Mouse (Mus musculus) liver, adult 2 months (tissue): Measurements from ENCODE around the gene Fbxl13.
"Not testable (repeated sequence)": the region's sequence is repeated elsewhere in the genome, so short reads cannot be mapped to it uniquely, and the experiment has no call there.

Experiments used
- CTCF ChIP-seq: fragments of 200-500 bp; IDR thresholded peaks from 2 replicates; pipeline ENCODE4 v1.5.1; 2011; ENCODE audit warnings: low read depth, low read length, control low read depth
- POLR2A ChIP-seq: fragments of 200-500 bp; IDR thresholded peaks from 2 replicates; pipeline ENCODE4 v1.6.1; 2011; ENCODE audit warnings: low read length, control low read depth; ENCODE audit not compliant: insufficient read depth; ENCODE audit errors: extremely low read depth

DNA sequence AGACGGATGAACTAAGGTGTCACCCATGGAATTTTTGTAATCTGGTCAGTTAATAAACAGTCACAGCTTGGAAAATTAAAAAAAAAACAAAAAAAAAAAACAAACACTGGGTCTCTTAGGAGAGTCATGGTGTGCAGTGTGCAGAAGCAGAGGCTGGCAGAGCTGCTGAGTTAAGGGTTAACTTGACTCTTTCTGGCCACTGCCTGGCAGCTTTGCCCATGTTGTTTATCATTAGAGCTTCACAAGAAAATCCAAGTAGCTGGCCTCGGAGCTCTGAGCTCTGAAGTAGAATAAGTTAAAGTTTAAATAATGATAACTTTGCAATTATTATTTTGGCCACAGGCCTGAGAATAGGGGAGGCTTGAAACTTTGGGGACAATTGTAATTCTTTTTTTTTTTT, 45.9 kb downstream of the Fbxl13 start:
- TF ChIP-seq CTCF, POLR2A: not testable (repeated sequence)
